Mouse (Mus musculus): ENCODE data around the gene Cdkn1a. TPM values are rescaled to one million over a fixed set of nuclear protein-coding genes. Genes with fewer than 3 reads are reported as not detected.

Gene Cdkn1a
- total and polyA plus RNA-seq, 3 experiments = 10.6 to 59.1 (median 37.5) TPM

DNA sequence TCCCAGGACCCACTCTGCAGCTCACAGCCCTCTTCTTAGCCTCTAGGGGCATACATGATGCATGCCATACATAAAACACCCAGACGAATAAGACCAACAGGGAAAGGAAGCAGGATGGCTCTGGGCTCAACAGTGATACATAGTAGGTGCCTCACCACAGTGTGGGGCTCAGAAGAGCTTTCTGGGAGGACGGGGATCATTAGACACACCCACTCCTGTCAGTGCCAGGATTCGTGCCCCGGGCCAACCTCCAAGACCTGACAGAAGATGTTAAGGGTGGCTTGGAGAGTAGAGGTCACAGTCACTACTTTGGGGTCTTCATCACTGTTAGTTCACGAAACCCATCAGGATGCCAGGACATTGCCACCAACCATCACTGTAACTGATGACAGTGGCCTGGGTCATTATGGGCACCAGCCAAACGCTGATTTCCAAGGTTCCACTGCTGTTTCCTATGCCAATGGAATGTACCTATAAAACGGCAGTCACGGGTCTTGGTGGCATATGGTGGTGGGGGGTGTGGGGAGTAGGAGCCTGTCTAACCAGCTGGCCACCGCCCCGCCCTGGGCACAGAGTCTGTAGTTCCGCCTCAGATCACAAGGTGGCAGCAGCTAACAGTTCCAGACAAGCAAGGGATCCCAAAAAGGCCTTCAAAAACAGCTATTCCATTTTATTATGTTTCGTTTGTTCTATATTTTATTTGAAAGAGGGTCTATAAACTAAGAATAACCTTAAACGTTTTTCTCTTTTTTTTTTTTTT lies 41.8 kb upstream of the Cdkn1a start:
- TF ChIP-seq JUND (conservative IDR thresholded peaks at IDR 0.05; ENCODE audit: low read depth, low read length) (no peak), POLR2AphosphoS2 (IDR thresholded peaks at IDR 0.05; ENCODE audit: low read depth, low read length) (peak; percentile 79; the same call in 1 of the 2 replicates), SMC3 (IDR thresholded peaks at IDR 0.05; ENCODE audit: low read depth, low read length) (peak; percentile 98), GABPA (IDR thresholded peaks at IDR 0.05; ENCODE audit: insufficient replicate concordance, low read depth, low read length) (no peak), SIN3A (IDR thresholded peaks at IDR 0.05; ENCODE audit: low read length) (peak; percentile 84), IRF4 (IDR thresholded peaks at IDR 0.05; ENCODE audit: low read depth, low read length) (peak; percentile 27; the same call in 1 of the 2 replicates), MAZ (IDR thresholded peaks at IDR 0.05; ENCODE audit: low read depth, low read length) (peak; percentile 87), ZMIZ1 (IDR thresholded peaks at IDR 0.05; ENCODE audit: low read depth, low read length) (peak; percentile 52; the same call in 1 of the 2 replicates), RAD21 (IDR thresholded peaks at IDR 0.05; ENCODE audit: low read depth, low read length) (peak; percentile 90), CHD2 (IDR thresholded peaks at IDR 0.05; ENCODE audit: low read length) (peak; percentile 46; the same call in 1 of the 2 replicates), MEF2A (IDR thresholded peaks at IDR 0.05; ENCODE audit: borderline replicate concordance, low read depth, low read length) (no peak), CTCF (conservative IDR thresholded peaks at IDR 0.05 in 1 of 2, IDR thresholded peaks at IDR 0.05 in 1 of 2; ENCODE audit: low read depth in 2 of 2, low read length in 2 of 2) (peak; percentile 44 to 95), TBP (conservative IDR thresholded peaks at IDR 0.05; ENCODE audit: low read depth, low read length) (no peak), ZNF384 (IDR thresholded peaks at IDR 0.05; ENCODE audit: low read depth, low read length) (peak; percentile 46; the same call in 1 of the 2 replicates)
- H3K4me1 ChIP-seq (ENCODE audit: control insufficient read depth in 1 of 2, insufficient read depth in 2 of 2) = peaks cover 0 to 11% of the 10 kb centered on the region in 2 experiments; a peak in 2 of 4 replicates
- H3K79me2 ChIP-seq (replicated peaks; ENCODE audit: control insufficient read depth, extremely low read depth, insufficient read depth, poor library complexity, severe bottlenecking) = 0 out of 2 replicates have a peak, but pooled peaks cover 2% of the 10 kb centered on the region
- no peak overlapping the region for H3K9ac ChIP-seq (ENCODE audit: insufficient read depth, low read depth)
- dilution Hi-C loops (cut with MboI; ENCODE audit: extremely low pct_ligation_motif_present, extremely low pct_unique_long_range_greater_than_20kb, low sequenced_read_pairs) (no loop called here), in situ Hi-C loops (cut with MboI; ENCODE audit: low pct_ligation_motif_present, low pct_unique_long_range_greater_than_20kb, low sequenced_read_pairs) (loop anchor here (5.0 kb wide), 3 partner anchors 43 to 198 kb away; partner anchors contain the start of gene Cdkn1a)
- peaks cover 37 to 81% of the 10 kb centered on the region in 2 experiments for H3K36me3 ChIP-seq (replicated peaks in 1 of 2; ENCODE audit: control insufficient read depth in 1 of 2, insufficient read depth in 1 of 2, low read length in 1 of 2)
- peak; percentile 75 for DNase-seq (ENCODE audit: extremely low read depth)
- peak overlapping the region; percentile 14 for H3K27ac ChIP-seq (ENCODE audit: insufficient read depth, low read depth)
- H3K4me2 ChIP-seq (ENCODE audit: insufficient read depth, low read depth, poor library complexity, severe bottlenecking) = no peak overlapping the region
- no peaks in the 10 kb centered on the region for H3K9me3 ChIP-seq (replicated peaks; ENCODE audit: low read length)
- no peak overlapping the region for H3K4me3 ChIP-seq (replicated peaks in 1 of 3; ENCODE audit: low read depth in 2 of 3, low read length in 2 of 3, poor library complexity in 1 of 3)
- H3K27me3 ChIP-seq (replicated peaks) = no peaks in the 10 kb centered on the region

- H3K79me2 ChIP-seq (replicated peaks; ENCODE audit: control insufficient read depth, extremely low read depth, insufficient read depth, poor library complexity, severe bottlenecking) = no peaks in the 10 kb centered on the region
- peaks cover 0 to 13% of the 10 kb centered on the region in 2 experiments; a peak in 2 of 4 replicates for H3K4me1 ChIP-seq (ENCODE audit: control insufficient read depth in 1 of 2, insufficient read depth in 2 of 2)
- dilution Hi-C loops (cut with MboI; ENCODE audit: extremely low pct_ligation_motif_present, extremely low pct_unique_long_range_greater_than_20kb, low sequenced_read_pairs) = no loop called here
- H3K9me3 ChIP-seq (replicated peaks; ENCODE audit: low read length) = no peaks in the 10 kb centered on the region
- H3K27me3 ChIP-seq (replicated peaks) = no peaks in the 10 kb centered on the region
- in situ Hi-C loops (cut with MboI; ENCODE audit: low pct_ligation_motif_present, low pct_unique_long_range_greater_than_20kb, low sequenced_read_pairs) = loop anchor here (5.0 kb wide), 3 partner anchors 43 to 198 kb away; partner anchors contain the start of gene Cdkn1a
- H3K9ac ChIP-seq (ENCODE audit: insufficient read depth, low read depth) = no peak overlapping the region
- no peak overlapping the region for H3K4me2 ChIP-seq (ENCODE audit: insufficient read depth, low read depth, poor library complexity, severe bottlenecking)
- no peak overlapping the region for H3K4me3 ChIP-seq (replicated peaks in 1 of 3; ENCODE audit: low read depth in 2 of 3, low read length in 2 of 3, poor library complexity in 1 of 3)
- no peak overlapping the region for H3K27ac ChIP-seq (ENCODE audit: insufficient read depth, low read depth)
- no peak for TF ChIP-seq SMC3 (IDR thresholded peaks at IDR 0.05; ENCODE audit: low read depth, low read length)
- DNase-seq (ENCODE audit: extremely low read depth) = no peak
- H3K36me3 ChIP-seq (replicated peaks in 1 of 2; ENCODE audit: control insufficient read depth in 1 of 2, insufficient read depth in 1 of 2, low read length in 1 of 2) = peaks cover 32 to 81% of the 10 kb centered on the region in 2 experiments
These were observed 41.3 kb upstream of the Cdkn1a start for GRCm38 (mm10) chr17:29049508-29049889.
